Comparison of ENCODE assay signal across 21 mouse cellular contexts in the genomic region with DNA sequence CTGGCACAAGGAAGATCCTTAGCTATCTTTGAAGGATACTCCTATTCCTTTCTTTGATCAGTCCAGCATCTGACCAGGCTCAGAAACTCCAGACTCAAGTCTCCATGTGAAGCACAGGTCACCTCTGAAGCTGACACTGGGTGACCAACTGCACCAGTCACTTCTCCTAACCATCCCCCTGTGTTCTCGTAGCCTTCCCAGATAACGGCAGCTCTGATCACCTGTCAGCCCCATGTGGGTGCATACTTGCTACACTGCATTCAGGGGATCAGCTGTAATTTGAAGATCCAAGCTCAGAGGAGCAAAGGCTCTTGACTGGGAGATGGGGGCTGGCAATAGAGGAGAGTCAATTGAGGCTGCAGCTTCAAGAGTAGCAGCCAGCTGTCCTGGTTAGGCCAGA. TPM values are rescaled to one million over a fixed set of nuclear protein-coding genes. Genes with fewer than 3 reads are reported as not detected.
A peak's percentile ranks its signal among the peaks of the same experiment; 100 is the strongest.
DNase-seq lines count a peak whose midpoint lies in the region; ATAC-seq and TF ChIP-seq lines count a peak whose summit lies in the region.
"Had no signal": no experiment of that assay in that cellular context is flagged by ENCODE, and none has a peak within 500 bp of the region (broad histone marks: within the 10 kb centered on the region; RNA-seq: fewer than 3 reads in every experiment).

No protein-coding gene starts in this region.

- intact Hi-C loops in heart, adult 2 months (cut with DNase I): loop anchor here (5.0 kb wide), 1 partner anchor 447 kb away; no protein-coding TSS in a partner anchor

- no peak for TF ChIP-seq EP300 in heart, adult 2 months (IDR thresholded peaks at IDR 0.05; ENCODE audit: insufficient read depth, low read depth, low read length)

- H3K27me3 ChIP-seq in heart, adult 2 months (ENCODE audit: control insufficient read depth, insufficient read depth, low read length): no peaks in the 10 kb centered on the region
- H3K27me3 ChIP-seq in midbrain, embryonic 11.5 days (ENCODE audit: control insufficient read depth, insufficient read depth, low read length): no peaks in the 10 kb centered on the region
- peaks cover 24% of the 10 kb centered on the region for H3K27me3 ChIP-seq in midbrain, embryonic 13.5 days

- H3K36me3 ChIP-seq in heart, adult 2 months (ENCODE audit: control insufficient read depth, insufficient read depth, low read length): no peaks in the 10 kb centered on the region
- no peaks in the 10 kb centered on the region for H3K36me3 ChIP-seq in midbrain, embryonic 11.5 days (ENCODE audit: control insufficient read depth, insufficient read depth, low read length)
- no peaks in the 10 kb centered on the region for H3K36me3 ChIP-seq in midbrain, embryonic 13.5 days
- H3K36me3 ChIP-seq: embryonic facial prominence, embryonic 13.5 days; embryonic facial prominence, embryonic 15.5 days had no signal

- 49% methylated on average over 2 of the region's 2 CpGs for WGBS in heart, adult 2 months
- WGBS in midbrain, embryonic 11.5 days: 58% methylated on average over 2 of the region's 2 CpGs
- 63% methylated on average over 2 of the region's 2 CpGs for WGBS in midbrain, embryonic 13.5 days

- no peaks in the 10 kb centered on the region for H3K9me3 ChIP-seq in midbrain, embryonic 11.5 days (ENCODE audit: control insufficient read depth, low read length)
- no peaks in the 10 kb centered on the region for H3K9me3 ChIP-seq in midbrain, embryonic 13.5 days
- H3K9me3 ChIP-seq: embryonic facial prominence, embryonic 13.5 days; embryonic facial prominence, embryonic 15.5 days had no signal

- H3K9ac ChIP-seq in heart, adult 2 months (ENCODE audit: low read depth, low read length): no peak overlapping the region
- no peak overlapping the region for H3K9ac ChIP-seq in midbrain, embryonic 11.5 days (ENCODE audit: low read length)
- no peak overlapping the region for H3K9ac ChIP-seq in midbrain, embryonic 13.5 days (replicated peaks)
- H3K9ac ChIP-seq: embryonic facial prominence, embryonic 13.5 days; embryonic facial prominence, embryonic 15.5 days; forebrain, postnatal 0 days had no signal

- H3K4me2 ChIP-seq in midbrain, embryonic 11.5 days: no peak overlapping the region
- no peak overlapping the region for H3K4me2 ChIP-seq in midbrain, embryonic 13.5 days (replicated peaks)
- H3K4me2 ChIP-seq: embryonic facial prominence, embryonic 13.5 days; embryonic facial prominence, embryonic 15.5 days had no signal

- H3K79me2 ChIP-seq in heart, adult 2 months (replicated peaks; ENCODE audit: control insufficient read depth, insufficient read depth, low read length): no peaks in the 10 kb centered on the region

- TF ChIP-seq CTCF in heart, adult 2 months (IDR thresholded peaks at IDR 0.05): no peak

- H3K27ac ChIP-seq in heart, adult 2 months: no peak overlapping the region
- no peak overlapping the region for H3K27ac ChIP-seq in midbrain, embryonic 11.5 days (ENCODE audit: low read depth, low read length)
- no peak overlapping the region for H3K27ac ChIP-seq in midbrain, embryonic 13.5 days
- H3K27ac ChIP-seq: embryonic facial prominence, embryonic 13.5 days; embryonic facial prominence, embryonic 15.5 days had no signal

- no peak for TF ChIP-seq POLR2A in heart, adult 2 months (IDR thresholded peaks at IDR 0.05; ENCODE audit: insufficient read depth, low read depth, low read length)

- H3K4me1 ChIP-seq in heart, adult 2 months (ENCODE audit: control insufficient read depth, insufficient read depth, low read length): no peaks in the 10 kb centered on the region
- no peaks in the 10 kb centered on the region for H3K4me1 ChIP-seq in midbrain, embryonic 11.5 days (ENCODE audit: control insufficient read depth, insufficient read depth, low read length)
- H3K4me1 ChIP-seq in midbrain, embryonic 13.5 days (replicated peaks): no peaks in the 10 kb centered on the region
- H3K4me1 ChIP-seq: embryonic facial prominence, embryonic 13.5 days; embryonic facial prominence, embryonic 15.5 days had no signal

- peak; percentile 65 for DNase-seq in heart, adult 11 months
- DNase-seq in heart, adult 2 months: no peak
- DNase-seq in midbrain, embryonic 11.5 days (ENCODE audit: low spot score, missing footprints): peak; percentile 64
- DNase-seq in layer of hippocampus, adult 9-11 months: no peak

- H3K4me3 ChIP-seq in heart, adult 2 months: no peak overlapping the region
- no peak overlapping the region for H3K4me3 ChIP-seq in midbrain, embryonic 11.5 days (ENCODE audit: low read depth, low read length)
- no peak overlapping the region for H3K4me3 ChIP-seq in midbrain, embryonic 13.5 days (replicated peaks)
- H3K4me3 ChIP-seq: embryonic facial prominence, embryonic 13.5 days; embryonic facial prominence, embryonic 15.5 days had no signal

- no peak for ATAC-seq in midbrain, embryonic 11.5 days (ENCODE audit: low FRiP score)
- ATAC-seq in midbrain, embryonic 13.5 days: no peak
- ATAC-seq in erythroblast, adult 5-6 weeks (replicated peaks; ENCODE audit: low FRiP score, poor library complexity, severe bottlenecking): peak; percentile 25; the same call in 1 of the 2 replicates

RNA-seq across cellular contexts. Expression of gene Kcnk18, which starts 10.0 kb away (rescaled TPM):
- total RNA-seq in heart, adult 2 months (2021): not detected
- polyA plus RNA-seq in heart, adult 2 months (2012; rRNA removed): not detected in 2 replicates
- polyA plus RNA-seq in midbrain, embryonic 11.5 days (2014; fragmentation: Nextera tagmentation; extraction: Ambion mirVana): not detected in 2 replicates
- polyA plus RNA-seq in midbrain, embryonic 13.5 days (2015; fragmentation: Nextera tagmentation; extraction: Ambion mirVana): not detected in 2 replicates
- not detected in 2 replicates for total RNA-seq in erythroblast, adult 5-6 weeks (2015; ENCODE audit: low replicate concordance)
- not detected in 2 replicates for total RNA-seq in erythroblast, adult 5-6 weeks (2017; ENCODE audit: low replicate concordance)
- total RNA-seq: adrenal gland, adult 2 months; adrenal gland, postnatal 10 days; adrenal gland, postnatal 25 days; adrenal gland, postnatal 4 days; common myeloid progenitor, adult 5-6 weeks; forebrain, postnatal 0 days; MEL had no signal
- polyA plus RNA-seq: adrenal gland, adult 2 months; brain, embryonic 14.5 days; C2C12; embryonic facial prominence, embryonic 11.5 days; embryonic facial prominence, embryonic 13.5 days; embryonic facial prominence, embryonic 15.5 days; forebrain, embryonic 11.5 days; forebrain, embryonic 14.5 days had no signal

RNA-seq across cellular contexts. Expression of gene Vax1, which starts 39.1 kb away (rescaled TPM):
- total RNA-seq in heart, adult 2 months (2021): not detected
- polyA plus RNA-seq in heart, adult 2 months (2012; rRNA removed): not detected in 2 replicates
- polyA plus RNA-seq in midbrain, embryonic 11.5 days (2014; fragmentation: Nextera tagmentation; extraction: Ambion mirVana): 0.18 and 0.65 TPM in 2 replicates
- 0.32 and 0.40 TPM in 2 replicates for polyA plus RNA-seq in midbrain, embryonic 13.5 days (2015; fragmentation: Nextera tagmentation; extraction: Ambion mirVana)
- total RNA-seq in erythroblast, adult 5-6 weeks (2015; ENCODE audit: low replicate concordance): not detected in 2 replicates
- not detected in 2 replicates for total RNA-seq in erythroblast, adult 5-6 weeks (2017; ENCODE audit: low replicate concordance)
- total RNA-seq: adrenal gland, adult 2 months; adrenal gland, postnatal 10 days; adrenal gland, postnatal 25 days; adrenal gland, postnatal 4 days; common myeloid progenitor, adult 5-6 weeks; ES-E14; MEL had no signal
- polyA plus RNA-seq: adrenal gland, adult 2 months; C2C12; embryonic facial prominence, embryonic 13.5 days had no signal

RNA-seq across cellular contexts. Expression of gene Slc18a2, which starts 51.7 kb away (rescaled TPM):
- total RNA-seq in heart, adult 2 months (2021): under 1 TPM; 0.80 to 0.94 TPM
- polyA plus RNA-seq in heart, adult 2 months (2012; rRNA removed): 0.61 and 0.94 TPM in 2 replicates
- polyA plus RNA-seq in midbrain, embryonic 11.5 days (2014; fragmentation: Nextera tagmentation; extraction: Ambion mirVana): 16.0 and 19.0 TPM in 2 replicates
- 28.1 and 31.5 TPM in 2 replicates for polyA plus RNA-seq in midbrain, embryonic 13.5 days (2015; fragmentation: Nextera tagmentation; extraction: Ambion mirVana)
- total RNA-seq in erythroblast, adult 5-6 weeks (2015; ENCODE audit: low replicate concordance): 1.3 and 3.3 TPM in 2 replicates
- 0.85 and 1.7 TPM in 2 replicates for total RNA-seq in erythroblast, adult 5-6 weeks (2017; ENCODE audit: low replicate concordance)

Comparison
In these comparisons a context has a peak if more than half of its experiments do, and no peak if none do; other contexts are left out.
1. DNase-seq: peak in heart, adult 11 months (single experiment) and midbrain, embryonic 11.5 days (single experiment); none in heart, adult 2 months (0 of 2) and layer of hippocampus, adult 9-11 months (single experiment).